Comparison of ENCODE assay signal across 23 mouse cellular contexts in genomic region chr3:125813798-125814197, GRCm38 (mm10).
"Had no signal": no experiment of that assay in that cellular context is flagged by ENCODE, and none has a peak within 500 bp of the region (broad histone marks: within the 10 kb centered on the region; RNA-seq: fewer than 3 reads in every experiment).

No protein-coding gene starts in this region.

- ATAC-seq: midbrain, embryonic 16.5 days had no signal

- H3K4me2 ChIP-seq: lung, embryonic 14.5 days; midbrain, embryonic 12.5 days; neural tube, embryonic 13.5 days; neural tube, embryonic 15.5 days; stomach, embryonic 15.5 days had no signal

- H3K27me3 ChIP-seq: megakaryocyte, embryonic 14.5 days; midbrain, embryonic 12.5 days; neural tube, embryonic 13.5 days; neural tube, embryonic 15.5 days; stomach, embryonic 15.5 days had no signal

- H3K4me3 ChIP-seq: megakaryocyte, embryonic 14.5 days; midbrain, embryonic 10.5 days; midbrain, embryonic 12.5 days; myocyte; neural tube, embryonic 13.5 days; neural tube, embryonic 15.5 days; stomach, embryonic 15.5 days had no signal

- H3K9ac ChIP-seq: lung, embryonic 14.5 days; midbrain, embryonic 12.5 days; neural tube, embryonic 13.5 days; neural tube, embryonic 15.5 days; stomach, embryonic 15.5 days had no signal

- DNase-seq: lung, adult 18-20 months; lung, embryonic 14.5 days; lung, postnatal 14 days; lung, postnatal 36 days; midbrain, embryonic 14.5 days; retina, postnatal 1 day; right cerebral cortex, adult 18-20 months; right cerebral cortex, postnatal 25 days; right cerebral cortex, postnatal 4 days; spleen, adult 18-20 months; thymus, adult 2 months; thymus, postnatal 25 days; thymus, postnatal 4 days had no signal

- H3K27ac ChIP-seq: macrophage; midbrain, embryonic 10.5 days; midbrain, embryonic 12.5 days; neural tube, embryonic 13.5 days; neural tube, embryonic 15.5 days; stomach, embryonic 15.5 days; stomach, postnatal 0 days had no signal

- H3K9me3 ChIP-seq: megakaryocyte, embryonic 14.5 days; midbrain, embryonic 10.5 days; midbrain, embryonic 12.5 days; neural tube, embryonic 13.5 days; neural tube, embryonic 15.5 days; stomach, embryonic 15.5 days had no signal

- H3K36me3 ChIP-seq: midbrain, embryonic 10.5 days; midbrain, embryonic 12.5 days; neural tube, embryonic 13.5 days; neural tube, embryonic 15.5 days; stomach, embryonic 15.5 days had no signal

- H3K4me1 ChIP-seq: megakaryocyte, embryonic 14.5 days; midbrain, embryonic 10.5 days; midbrain, embryonic 12.5 days; neural tube, embryonic 13.5 days; neural tube, embryonic 15.5 days; stomach, embryonic 15.5 days had no signal
